Comparison of ENCODE assay signal across 8 mouse cellular contexts in genomic region chr1:133329638-133329964, GRCm38 (mm10). TPM values are rescaled to one million over a fixed set of nuclear protein-coding genes. Genes with fewer than 3 reads are reported as not detected.
A peak's percentile ranks its signal among the peaks of the same experiment; 100 is the strongest.
DNase-seq lines count a peak whose midpoint lies in the region; ATAC-seq and TF ChIP-seq lines count a peak whose summit lies in the region.
"Had no signal": no experiment of that assay in that cellular context is flagged by ENCODE, and none has a peak within 500 bp of the region (broad histone marks: within the 10 kb centered on the region; RNA-seq: fewer than 3 reads in every experiment).

No protein-coding gene starts in this region.

- WGBS in lung, postnatal 0 days, result 22% methylated on average over 7 of the region's 7 CpGs
- WGBS in lung, adult 2 months, result 39% methylated on average over 7 of the region's 7 CpGs
- 25% methylated on average over 7 of the region's 7 CpGs for WGBS in hindbrain, embryonic 12.5 days
- 15% methylated on average over 7 of the region's 7 CpGs for WGBS in liver, embryonic 15.5 days (ENCODE audit: insufficient replicate concordance)
- WGBS in cerebellum, adult 2 months, result 57% methylated on average over 7 of the region's 7 CpGs

- H3K36me3 ChIP-seq in lung, postnatal 0 days (ENCODE audit: insufficient read depth, low read length), result no peaks in the 10 kb centered on the region
- H3K36me3 ChIP-seq in hindbrain, embryonic 12.5 days, result no peaks in the 10 kb centered on the region
- no peaks in the 10 kb centered on the region for H3K36me3 ChIP-seq in liver, embryonic 15.5 days (replicated peaks)

- no peak for TF ChIP-seq POLR2A in lung, adult 2 months (IDR thresholded peaks at IDR 0.05; ENCODE audit: borderline replicate concordance, extremely low read depth, low read depth, low read length)
- no peak for TF ChIP-seq POLR2A in cerebellum, adult 2 months (IDR thresholded peaks at IDR 0.05; ENCODE audit: borderline replicate concordance, insufficient read depth, low read length)

- H3K4me1 ChIP-seq in lung, postnatal 0 days (ENCODE audit: insufficient read depth, low read depth, low read length), result peaks cover 17% of the 10 kb centered on the region; the same call in 1 of the 2 replicates
- peaks cover 8% of the 10 kb centered on the region for H3K4me1 ChIP-seq in lung, adult 2 months (ENCODE audit: control insufficient read depth, insufficient read depth, low read length)
- H3K4me1 ChIP-seq in hindbrain, embryonic 12.5 days, result peaks cover 24% of the 10 kb centered on the region
- H3K4me1 ChIP-seq in liver, embryonic 15.5 days (replicated peaks), result no peaks in the 10 kb centered on the region; the same call in 1 of the 2 replicates
- no peaks in the 10 kb centered on the region for H3K4me1 ChIP-seq in cerebellum, adult 2 months (ENCODE audit: control insufficient read depth, insufficient read depth, low read length)

- TF ChIP-seq EP300 in lung, postnatal 0 days (IDR thresholded peaks at IDR 0.05), result no peak

- 0 out of 2 replicates have a peak overlapping the region, but pooled peaks have one; percentile 26 for H3K27ac ChIP-seq in lung, postnatal 0 days (ENCODE audit: low read length)
- no peak overlapping the region for H3K27ac ChIP-seq in hindbrain, embryonic 12.5 days
- H3K27ac ChIP-seq in liver, embryonic 15.5 days (replicated peaks), result no peak overlapping the region
- H3K27ac ChIP-seq in cerebellum, adult 2 months (ENCODE audit: insufficient read depth, low read length), result no peak overlapping the region

- H3K4me3 ChIP-seq in lung, postnatal 0 days (ENCODE audit: low read depth, low read length), result peak overlapping the region; percentile 21; the same call in 1 of the 2 replicates
- H3K4me3 ChIP-seq in lung, adult 2 months (replicated peaks; ENCODE audit: extremely low read depth, low read depth, low read length), result no peak overlapping the region
- peak overlapping the region; percentile 24 for H3K4me3 ChIP-seq in hindbrain, embryonic 12.5 days
- no peak overlapping the region; the same call in 1 of the 2 replicates for H3K4me3 ChIP-seq in liver, embryonic 15.5 days (replicated peaks)
- H3K4me3 ChIP-seq in cerebellum, adult 2 months (replicated peaks; ENCODE audit: insufficient read depth, low read depth, low read length), result no peak overlapping the region

- no peaks in the 10 kb centered on the region for H3K9me3 ChIP-seq in lung, postnatal 0 days (ENCODE audit: low read length)
- H3K9me3 ChIP-seq in hindbrain, embryonic 12.5 days (replicated peaks), result no peaks in the 10 kb centered on the region
- H3K9me3 ChIP-seq in liver, embryonic 15.5 days (replicated peaks), result no peaks in the 10 kb centered on the region

- ATAC-seq in lung, postnatal 0 days, result no peak
- ATAC-seq in hindbrain, embryonic 12.5 days (ENCODE audit: low FRiP score), result no peak
- no peak for ATAC-seq in liver, embryonic 15.5 days (ENCODE audit: insufficient read depth)
- no peak for ATAC-seq in megakaryocyte, adult 5-6 weeks (ENCODE audit: poor library complexity, severe bottlenecking)

- H3K9ac ChIP-seq in lung, postnatal 0 days (replicated peaks; ENCODE audit: low read depth), result no peak overlapping the region
- peak overlapping the region; percentile 47 for H3K9ac ChIP-seq in hindbrain, embryonic 12.5 days
- no peak overlapping the region for H3K9ac ChIP-seq in liver, embryonic 15.5 days

- H3K27me3 ChIP-seq in lung, postnatal 0 days (replicated peaks; ENCODE audit: insufficient read depth, low read length), result no peaks in the 10 kb centered on the region
- H3K27me3 ChIP-seq in hindbrain, embryonic 12.5 days, result peaks cover 30% of the 10 kb centered on the region
- H3K27me3 ChIP-seq in liver, embryonic 15.5 days, result peaks cover 41% of the 10 kb centered on the region
- no peaks in the 10 kb centered on the region; the same call in 1 of the 2 replicates for H3K27me3 ChIP-seq in cerebellum, adult 2 months (ENCODE audit: control insufficient read depth, insufficient read depth, low read length)

- DNase-seq in lung, postnatal 0 days (ENCODE audit: low spot score), result no peak
- DNase-seq in lung, adult 2 months, result no peak
- no peak for DNase-seq in cerebellum, adult 2 months
- DNase-seq in layer of hippocampus, adult 9-10 months (ENCODE audit: low spot score), result no peak
- DNase-seq: gastrocnemius, postnatal 10 days had no signal

- H3K4me2 ChIP-seq in lung, postnatal 0 days (replicated peaks; ENCODE audit: low read depth, low read length), result peak overlapping the region; percentile 52
- H3K4me2 ChIP-seq in hindbrain, embryonic 12.5 days (replicated peaks), result peak overlapping the region; percentile 59
- H3K4me2 ChIP-seq in liver, embryonic 15.5 days, result peak overlapping the region; percentile 44

- no peak for TF ChIP-seq CTCF in lung, postnatal 0 days (IDR thresholded peaks at IDR 0.05)
- no peak for TF ChIP-seq CTCF in lung, adult 2 months (IDR thresholded peaks at IDR 0.05; ENCODE audit: insufficient read depth, low read length)
- TF ChIP-seq CTCF in cerebellum, adult 2 months (IDR thresholded peaks at IDR 0.05; ENCODE audit: borderline replicate concordance, insufficient read depth, low read depth, low read length), result no peak

RNA-seq across cellular contexts. Expression of gene Kiss1, which starts 7.9 kb away (rescaled TPM):
- polyA plus RNA-seq in lung, postnatal 0 days (2015; fragmentation: Nextera tagmentation; extraction: Ambion mirVana), result 15.2 and 19.2 TPM in 2 replicates
- polyA plus RNA-seq in lung, adult 2 months (2012; rRNA removed), result 0.56 and 0.81 TPM in 2 replicates
- not detected in 2 replicates for polyA plus RNA-seq in hindbrain, embryonic 12.5 days (2016; fragmentation: Nextera tagmentation; extraction: Ambion mirVana)
- polyA plus RNA-seq in liver, embryonic 15.5 days (2015; fragmentation: Nextera tagmentation; extraction: Ambion mirVana), result not detected in 2 replicates
- polyA plus RNA-seq in cerebellum, adult 2 months (2012; rRNA removed), result not detected in 2 replicates
- total RNA-seq in megakaryocyte, adult 5-6 weeks (2015), result not detected in 2 replicates
- total RNA-seq in megakaryocyte, adult 5-6 weeks (2017), result not detected in 2 replicates
- total RNA-seq: gastrocnemius, postnatal 10 days had no signal

RNA-seq across cellular contexts. Expression of gene Golt1a, which starts 20.0 kb away (rescaled TPM):
- polyA plus RNA-seq in lung, postnatal 0 days (2015; fragmentation: Nextera tagmentation; extraction: Ambion mirVana), result 0.26 and 1.2 TPM in 2 replicates
- 1.1 and 1.3 TPM in 2 replicates for polyA plus RNA-seq in lung, adult 2 months (2012; rRNA removed)
- not detected in 2 replicates for polyA plus RNA-seq in hindbrain, embryonic 12.5 days (2016; fragmentation: Nextera tagmentation; extraction: Ambion mirVana)
- polyA plus RNA-seq in liver, embryonic 15.5 days (2015; fragmentation: Nextera tagmentation; extraction: Ambion mirVana), result 8.3 and 10.2 TPM in 2 replicates
- polyA plus RNA-seq in cerebellum, adult 2 months (2012; rRNA removed), result not detected in 2 replicates
- not detected in 2 replicates for total RNA-seq in megakaryocyte, adult 5-6 weeks (2015)
- total RNA-seq in megakaryocyte, adult 5-6 weeks (2017), result not detected in 2 replicates
- total RNA-seq: gastrocnemius, postnatal 10 days had no signal

RNA-seq across cellular contexts. Expression of gene Ren1, which starts 20.7 kb away (rescaled TPM):
- polyA plus RNA-seq in lung, postnatal 0 days (2015; fragmentation: Nextera tagmentation; extraction: Ambion mirVana), result 0.61 and 1.3 TPM in 2 replicates
- 0.07 TPM in 2 replicates for polyA plus RNA-seq in lung, adult 2 months (2012; rRNA removed)
- polyA plus RNA-seq in hindbrain, embryonic 12.5 days (2016; fragmentation: Nextera tagmentation; extraction: Ambion mirVana), result 0.99 and 1.9 TPM in 2 replicates
- polyA plus RNA-seq in liver, embryonic 15.5 days (2015; fragmentation: Nextera tagmentation; extraction: Ambion mirVana), result 0.66 and 0.84 TPM in 2 replicates
- polyA plus RNA-seq in cerebellum, adult 2 months (2012; rRNA removed), result 0.08 and 0.13 TPM in 2 replicates
- not detected in 2 replicates for total RNA-seq in megakaryocyte, adult 5-6 weeks (2015)
- total RNA-seq in megakaryocyte, adult 5-6 weeks (2017), result not detected in 2 replicates
- total RNA-seq: gastrocnemius, postnatal 10 days had no signal

RNA-seq across cellular contexts. Expression of gene Etnk2, which starts 33.8 kb away (rescaled TPM):
- 0.77 and 0.81 TPM in 2 replicates for polyA plus RNA-seq in lung, postnatal 0 days (2015; fragmentation: Nextera tagmentation; extraction: Ambion mirVana)
- polyA plus RNA-seq in lung, adult 2 months (2012; rRNA removed), result 0.59 and 0.93 TPM in 2 replicates
- polyA plus RNA-seq in hindbrain, embryonic 12.5 days (2016; fragmentation: Nextera tagmentation; extraction: Ambion mirVana), result 5.2 and 5.6 TPM in 2 replicates
- 11.3 and 14.2 TPM in 2 replicates for polyA plus RNA-seq in liver, embryonic 15.5 days (2015; fragmentation: Nextera tagmentation; extraction: Ambion mirVana)
- 5.0 and 5.6 TPM in 2 replicates for polyA plus RNA-seq in cerebellum, adult 2 months (2012; rRNA removed)
- total RNA-seq in megakaryocyte, adult 5-6 weeks (2015), result not detected in 2 replicates
- total RNA-seq in megakaryocyte, adult 5-6 weeks (2017), result not detected in 2 replicates

Comparison
In these comparisons a context has a peak if more than half of its experiments do, and no peak if none do; other contexts are left out.
1. H3K4me3 ChIP-seq: peak in lung, postnatal 0 days (single experiment) and hindbrain, embryonic 12.5 days (single experiment); none in lung, adult 2 months (single experiment), liver, embryonic 15.5 days (single experiment) and cerebellum, adult 2 months (single experiment).
2. Peak in every context shown above with its lines, with median percentiles within 50 percentile points of each other: H3K4me2 ChIP-seq.